Mouse (Mus musculus): Measurements from ENCODE around the gene Slc7a14.

- TF ChIP-seq HCFC1 (IDR thresholded peaks at IDR 0.05; ENCODE audit: borderline replicate concordance, insufficient read depth, low read length) (no peak), MAFK (IDR thresholded peaks at IDR 0.05; ENCODE audit: insufficient read depth, low read depth, low read length) (no peak), ZNF384 (IDR thresholded peaks at IDR 0.05; ENCODE audit: low read depth, low read length) (no peak)
Measured at GRCm38 (mm10) chr3:31166365-31166871, 143.8 kb downstream of the Slc7a14 start.
